Mouse (Mus musculus) E14TG2a.4 (cell line): Measurements from ENCODE around the gene Etfbkmt.

Source experiments
- CTCF ChIP-seq: conservative IDR thresholded peaks from 2 replicates; pipeline ENCODE4 v1.5.1; 2014; ENCODE audit warnings: low read length
- NANOG ChIP-seq: IDR thresholded peaks from 2 replicates; pipeline ENCODE4 v1.6.1; 2014; ENCODE audit warnings: borderline replicate concordance, low read length, mixed read lengths

DNA sequence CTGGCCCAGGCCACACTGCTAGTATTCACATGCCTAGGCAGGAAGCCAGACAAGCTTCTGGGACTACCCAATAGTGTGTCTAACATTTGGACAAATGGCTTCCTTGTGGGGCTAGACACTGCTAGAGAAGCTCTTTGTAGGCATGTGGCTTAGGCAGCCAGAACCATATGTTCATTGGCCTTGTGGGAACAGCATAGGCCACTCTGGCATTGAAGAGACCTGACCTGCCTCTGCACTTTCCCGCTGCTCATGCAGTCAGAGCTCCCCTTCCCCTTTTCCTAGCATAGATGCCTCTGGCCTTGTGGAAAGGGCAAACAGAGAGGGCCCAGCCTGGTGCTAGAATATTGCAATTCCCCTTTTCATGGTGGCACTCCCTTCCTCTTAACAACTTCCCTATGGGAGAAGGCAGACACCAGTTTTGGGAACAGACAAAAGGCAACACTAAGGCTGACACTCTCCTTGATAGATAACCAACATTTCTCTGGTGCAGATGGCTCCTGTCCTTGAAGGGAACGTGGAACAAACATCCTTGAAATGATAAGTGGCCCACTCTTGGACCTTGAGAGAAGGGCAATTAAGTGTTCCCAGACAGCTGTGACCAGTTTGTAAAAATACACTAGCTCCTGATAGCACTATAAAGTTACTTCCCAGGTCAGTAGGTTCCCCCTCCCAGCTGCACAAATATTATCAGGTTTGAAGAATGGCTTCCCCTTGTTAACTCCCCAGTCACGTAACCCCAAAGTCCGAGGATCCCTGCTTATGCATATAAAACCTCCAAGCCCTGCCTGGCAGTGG lies 34.4 kb downstream of the Etfbkmt start:
- TF ChIP-seq CTCF (no peak), NANOG (no peak)
